ENCODE assay signal across 20 mouse cellular contexts in the genomic region with DNA sequence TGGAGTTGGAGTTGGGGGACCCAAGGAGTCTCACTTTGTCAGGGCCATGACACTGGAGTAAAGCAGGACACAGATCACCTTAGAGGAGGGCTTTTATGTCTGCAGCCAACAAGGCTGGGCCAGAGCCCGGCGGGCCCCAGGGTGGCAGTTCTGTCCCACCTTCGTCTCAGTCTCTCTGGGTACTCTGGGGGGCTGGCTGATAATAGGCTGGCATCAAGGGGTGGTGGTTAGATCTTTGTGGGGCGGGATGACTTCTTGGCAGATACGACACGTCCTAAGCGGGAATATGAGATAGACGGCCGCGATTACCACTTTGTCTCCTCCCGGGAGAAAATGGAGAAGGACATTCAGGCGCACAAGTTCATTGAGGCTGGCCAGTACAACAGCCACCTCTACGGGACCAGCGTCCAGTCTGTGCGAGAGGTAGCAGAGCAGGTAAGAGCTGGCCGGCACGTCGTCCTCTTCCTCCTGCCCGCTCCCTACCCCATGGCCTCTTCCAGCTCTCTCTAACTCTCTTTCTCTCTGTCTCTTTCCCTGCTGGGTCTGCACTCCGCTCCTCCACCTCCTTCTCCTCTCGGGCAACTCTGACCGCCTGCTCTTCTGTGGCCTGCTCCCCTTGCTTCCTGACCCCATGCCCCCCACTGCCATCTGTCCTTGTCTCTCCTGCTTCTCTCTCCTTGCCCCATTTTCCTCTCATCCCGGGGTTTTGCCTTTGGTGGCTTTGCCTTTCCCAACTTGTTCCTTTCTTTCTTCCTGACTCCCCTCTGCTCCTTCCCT. TPM values are rescaled to one million over a fixed set of nuclear protein-coding genes. Genes with fewer than 3 reads are reported as not detected.
"Had no signal": no experiment of that assay in that cellular context is flagged by ENCODE, and none has a peak within 500 bp of the region (broad histone marks: within the 10 kb centered on the region; RNA-seq: fewer than 3 reads in every experiment).

No protein-coding gene starts in this region.

- H3K4me1 ChIP-seq: limb, embryonic 12.5 days; limb, embryonic 15.5 days; neural tube, embryonic 15.5 days; stomach, embryonic 15.5 days had no signal

- H3K4me3 ChIP-seq: limb, embryonic 12.5 days; limb, embryonic 15.5 days; neural tube, embryonic 12.5 days; neural tube, embryonic 15.5 days; stomach, embryonic 15.5 days had no signal

- H3K9ac ChIP-seq: limb, embryonic 12.5 days; limb, embryonic 15.5 days; liver, embryonic 14.5 days; liver, postnatal 0 days; lung, embryonic 14.5 days; neural tube, embryonic 12.5 days; neural tube, embryonic 15.5 days; stomach, embryonic 15.5 days had no signal

- H3K27me3 ChIP-seq: limb, embryonic 12.5 days; limb, embryonic 15.5 days; neural tube, embryonic 12.5 days; neural tube, embryonic 15.5 days; stomach, embryonic 15.5 days had no signal

- DNase-seq: kidney, adult 2 months; kidney, postnatal 25 days; left cerebral cortex, postnatal 4 days; liver, postnatal 0 days; lung, embryonic 14.5 days; right cerebral cortex, postnatal 25 days; spleen, adult 18-20 months; thymus, postnatal 25 days had no signal

- ATAC-seq: liver, postnatal 0 days; lung, postnatal 0 days had no signal

- H3K27ac ChIP-seq: kidney, postnatal 0 days; limb, embryonic 12.5 days; limb, embryonic 15.5 days; liver, embryonic 14.5 days; macrophage; neural tube, embryonic 12.5 days; neural tube, embryonic 15.5 days; stomach, embryonic 15.5 days had no signal

- H3K9me3 ChIP-seq: limb, embryonic 12.5 days; limb, embryonic 15.5 days; neural tube, embryonic 12.5 days; neural tube, embryonic 15.5 days; stomach, embryonic 15.5 days had no signal

- H3K4me2 ChIP-seq: limb, embryonic 12.5 days; limb, embryonic 15.5 days; liver, embryonic 11.5 days; lung, embryonic 14.5 days; neural tube, embryonic 12.5 days; neural tube, embryonic 15.5 days; stomach, embryonic 15.5 days had no signal

RNA-seq across cellular contexts. Expression of gene Asgr1, which starts 11.4 kb away (rescaled TPM):
- total RNA-seq: megakaryocyte, adult 5-6 weeks had no signal
- polyA plus RNA-seq: large intestine, adult 2 months; lung, embryonic 14.5 days; macrophage had no signal
